Mouse (Mus musculus) kidney, adult 2 months (tissue): ENCODE results near the gene Nlrc5.

ENCODE experiments used
- CTCF ChIP-seq: fragments of 200-500 bp; conservative IDR thresholded peaks from 2 replicates; pipeline ENCODE4 v1.5.1; 2011; ENCODE audit warnings: low read depth, mild to moderate bottlenecking, control low read depth, low read length, moderate library complexity, mixed read lengths; ENCODE audit not compliant: insufficient read depth, insufficient read length
- POLR2A ChIP-seq: fragments of 200-500 bp; IDR thresholded peaks from one replicate; pipeline ENCODE4 v1.6.1; 2011; ENCODE audit warnings: low read depth, low read length, control low read depth

- TF ChIP-seq CTCF (no peak), POLR2A (no peak)
Measured at GRCm38 (mm10) chr8:94427953-94428352, 6.2 kb upstream of the Nlrc5 start.
